Mouse (Mus musculus) liver, embryonic 14.5 days (tissue): Measurements from ENCODE around the gene Pcgf3.

Experiments
- CTCF ChIP-seq: IDR thresholded peaks from 2 replicates; pipeline ENCODE4 v1.5.1; 2016; ENCODE audit warnings: antibody characterized with exemption, low read depth, control low read depth
- EP300 ChIP-seq: IDR thresholded peaks from 2 replicates; pipeline ENCODE4 v1.6.1; 2016; ENCODE audit warnings: antibody characterized with exemption, low read depth

GRCm38 (mm10) chr5:108454094-108454493 lies 6.9 kb upstream of the Pcgf3 start:
- TF ChIP-seq EP300 (no peak), CTCF (no peak)
